Mouse (Mus musculus) embryo, embryonic 10 days (tissue): ENCODE results near the gene Trpm6.
A peak's percentile ranks its signal among the peaks of the same experiment; 100 is the strongest.

Experiments
- DNase-seq: peaks from one replicate; pipeline ENCODE4 v3.0.0-alpha.2; 2015; ENCODE audit warnings: low spot score

The Trpm6 gene

DNA sequence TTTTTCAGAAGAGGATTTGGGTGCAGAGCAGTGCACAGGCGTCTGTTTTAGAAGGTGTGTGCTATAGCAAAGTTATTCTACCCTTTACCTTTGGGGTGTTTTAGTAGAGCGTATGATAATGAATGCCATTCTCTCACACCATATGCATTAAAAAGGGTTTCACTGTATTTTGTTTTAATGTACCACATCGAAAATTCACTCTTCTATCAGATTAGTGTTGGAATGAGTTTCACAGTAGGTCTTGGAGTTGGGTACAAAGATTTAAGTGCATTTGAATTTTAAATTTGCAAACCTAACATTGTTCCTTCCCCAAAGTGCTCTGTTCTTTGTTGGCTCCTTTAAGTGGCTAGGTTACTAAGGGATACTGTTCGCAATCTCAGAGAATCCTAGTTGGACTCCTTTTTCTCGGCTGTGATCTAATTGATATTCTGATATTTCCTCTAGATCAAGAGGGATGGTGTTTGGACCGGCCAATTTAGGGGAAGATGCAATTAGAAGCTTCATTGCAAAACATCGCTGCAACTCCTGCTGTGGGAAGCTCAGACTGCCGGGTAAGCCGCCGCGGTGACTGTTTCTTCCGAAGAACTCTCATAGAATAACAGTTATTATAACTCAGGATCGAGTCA, 138.8 kb downstream of the Trpm6 start:
- peak; percentile 15 for DNase-seq

DNA sequence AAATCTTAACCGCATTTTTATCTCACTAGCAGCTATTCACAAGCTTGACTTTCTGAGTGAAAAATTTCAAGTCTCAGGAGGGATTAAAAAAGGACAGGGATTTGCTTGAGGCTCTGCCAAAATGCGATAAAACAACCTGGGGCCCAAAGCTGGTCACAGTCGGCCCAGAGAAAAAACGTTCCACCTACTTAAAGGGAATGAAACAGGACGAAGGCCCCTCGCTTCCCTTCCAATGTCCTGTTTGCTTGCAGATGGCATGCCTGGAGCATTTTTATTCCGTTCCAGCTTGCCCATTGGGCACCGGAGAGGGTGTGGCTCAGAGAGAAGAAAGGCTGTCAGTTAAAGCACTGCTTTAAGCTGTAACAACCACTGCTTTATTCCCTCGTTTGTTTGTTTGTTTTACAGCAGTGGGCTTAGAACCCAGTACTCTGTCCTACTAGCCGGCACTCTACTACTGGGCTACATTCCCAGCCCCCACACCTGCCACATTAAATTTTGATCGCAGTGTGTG, 139.4 kb downstream of the Trpm6 start:
- peak; percentile 51 for DNase-seq

DNA sequence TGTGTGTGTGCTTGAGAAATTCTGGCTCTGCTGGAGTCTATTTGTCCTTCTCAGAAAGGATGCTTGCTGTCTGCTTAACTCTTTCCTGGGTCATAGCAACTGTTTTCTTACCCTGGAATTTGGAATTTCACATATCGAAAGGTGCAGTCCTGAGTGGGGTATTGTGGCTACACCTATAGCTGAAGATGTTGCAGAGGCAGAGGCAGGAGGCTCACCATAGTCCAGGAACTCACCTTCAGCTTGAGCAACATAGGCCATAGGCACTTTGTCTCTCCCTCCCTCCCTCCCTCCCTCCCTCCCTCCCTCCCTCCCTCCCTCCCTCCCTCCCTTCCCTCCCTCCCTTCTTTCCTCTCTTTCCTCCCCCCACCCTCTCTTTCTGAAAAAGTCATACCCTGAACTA, 139.8 kb downstream of the Trpm6 start:
- DNase-seq = no peak

DNA sequence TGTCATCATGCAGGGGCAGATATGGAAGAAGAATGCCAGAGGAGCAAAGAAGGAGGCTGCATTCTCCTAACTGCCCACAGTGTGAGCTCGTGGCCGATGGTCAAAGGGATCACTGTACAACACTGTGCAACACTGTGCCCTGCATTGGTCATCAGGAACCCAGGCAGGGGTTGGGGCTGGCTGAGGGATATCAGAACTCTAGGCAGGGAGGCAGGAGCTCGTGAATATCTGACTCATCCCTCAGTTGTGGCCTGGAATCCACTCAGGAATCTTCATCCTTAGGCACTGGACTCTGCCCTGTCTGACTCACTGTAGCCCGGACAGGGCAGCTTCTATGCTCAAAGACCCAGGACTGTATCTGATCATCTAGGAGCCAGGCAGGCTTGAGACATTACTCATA, 140.4 kb downstream of the Trpm6 start:
- no peak for DNase-seq

DNA sequence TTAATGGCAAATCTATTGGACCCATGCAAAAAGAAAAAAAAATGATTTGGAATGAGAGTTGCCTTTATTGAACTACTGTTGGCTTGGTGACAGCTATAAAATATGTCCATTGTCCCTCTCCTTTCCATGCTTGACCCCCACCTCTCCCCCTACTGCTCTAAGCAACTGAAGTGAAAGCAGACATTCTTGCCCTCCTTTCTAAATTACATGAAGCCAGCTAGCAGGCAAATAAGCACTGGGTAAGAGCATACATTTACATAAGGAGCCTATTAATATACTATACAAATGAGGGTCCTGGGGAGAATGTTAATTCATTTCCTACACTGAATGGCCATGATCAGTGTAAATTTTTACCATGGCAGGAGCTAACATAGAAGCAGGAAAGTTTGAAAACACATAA, 148.5 kb downstream of the Trpm6 start:
- no peak for DNase-seq

DNA sequence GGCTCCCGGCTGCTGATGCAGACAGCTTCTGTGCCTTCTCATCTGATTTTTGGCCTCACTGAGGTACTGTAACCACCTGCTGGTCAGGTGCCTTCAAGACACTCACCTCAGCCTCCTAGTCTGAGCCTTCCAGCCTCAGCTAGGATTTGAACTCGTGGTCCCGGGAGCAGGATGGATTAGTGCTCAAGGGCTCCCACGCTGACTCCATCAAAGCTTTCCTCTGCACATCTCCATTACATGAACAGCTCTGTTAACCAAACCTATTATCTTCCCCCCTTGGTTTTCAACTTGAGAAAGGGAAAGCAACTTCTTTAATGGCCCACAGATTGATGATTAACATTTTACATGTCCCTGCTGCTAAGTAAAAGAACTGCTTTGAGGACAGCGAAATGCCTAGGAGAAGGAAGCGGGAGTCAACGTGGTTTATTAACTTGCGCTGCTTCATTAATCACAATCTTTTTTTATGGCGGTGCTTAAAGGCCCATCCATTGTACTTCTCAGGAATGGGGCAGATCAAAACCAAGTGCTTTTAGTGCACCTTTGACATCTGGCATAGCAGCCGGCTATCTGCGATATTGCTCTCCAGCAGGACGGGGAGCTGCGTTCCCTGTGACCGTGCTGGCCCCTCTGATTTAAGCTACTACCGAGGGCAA, 152.4 kb downstream of the Trpm6 start:
- peak; percentile 14 for DNase-seq

DNA sequence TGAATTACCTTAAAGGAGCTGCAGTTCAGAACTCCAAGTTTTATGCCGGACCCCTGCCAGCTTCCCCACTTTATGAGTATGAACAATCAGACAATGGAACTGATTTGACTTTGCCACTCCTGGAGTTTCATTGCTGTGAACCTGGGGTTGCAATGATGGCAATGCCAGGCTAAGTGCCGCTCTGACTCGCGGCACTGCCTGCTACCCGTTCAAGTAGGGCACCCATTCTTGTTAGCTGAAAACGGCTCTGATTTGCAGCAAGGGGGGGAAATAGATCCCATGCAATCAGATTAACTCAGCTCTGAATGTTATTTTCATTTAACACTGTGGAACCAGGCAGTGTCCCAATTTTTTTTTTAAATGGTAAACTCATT, 152.9 kb downstream of the Trpm6 start:
- DNase-seq = no peak

DNA sequence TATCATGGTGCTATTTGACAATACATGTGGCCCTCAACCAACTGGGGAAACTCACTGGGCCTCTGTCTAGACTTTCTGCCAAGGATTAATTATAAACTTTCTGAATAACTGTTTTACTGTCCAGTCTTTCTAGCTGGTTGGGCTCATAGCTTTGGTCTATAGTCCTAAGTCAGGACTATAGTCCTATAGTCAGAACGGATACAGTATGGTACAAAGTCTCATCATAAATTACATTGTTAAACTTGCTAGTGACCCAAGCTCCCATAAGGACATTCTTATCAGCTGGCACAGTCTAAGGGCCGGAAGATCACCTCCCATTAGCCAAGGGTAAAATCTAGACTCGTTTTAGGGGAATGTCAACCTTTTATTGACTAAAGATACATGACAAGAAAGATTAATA, 155.7 kb downstream of the Trpm6 start:
- DNase-seq = no peak

DNA sequence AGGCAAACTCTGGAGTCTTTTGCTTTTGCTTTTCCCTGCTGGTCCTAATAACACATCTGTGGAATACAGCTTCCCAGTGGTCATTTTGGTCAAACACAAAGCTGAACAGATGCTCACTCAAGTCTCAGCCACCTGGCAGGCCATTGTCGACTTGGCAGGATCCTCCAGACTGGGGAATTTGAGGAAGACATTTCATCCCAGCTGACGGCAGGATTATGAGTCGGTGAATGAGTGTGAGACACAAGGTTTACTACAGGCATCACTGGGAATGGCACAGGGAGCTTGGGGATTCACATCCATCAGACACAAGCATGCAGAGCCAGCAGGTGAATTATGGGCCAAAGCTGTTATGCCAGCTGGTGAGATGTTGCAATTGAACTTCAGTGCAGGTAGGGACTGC, 159.9 kb downstream of the Trpm6 start:
- DNase-seq = no peak

DNA sequence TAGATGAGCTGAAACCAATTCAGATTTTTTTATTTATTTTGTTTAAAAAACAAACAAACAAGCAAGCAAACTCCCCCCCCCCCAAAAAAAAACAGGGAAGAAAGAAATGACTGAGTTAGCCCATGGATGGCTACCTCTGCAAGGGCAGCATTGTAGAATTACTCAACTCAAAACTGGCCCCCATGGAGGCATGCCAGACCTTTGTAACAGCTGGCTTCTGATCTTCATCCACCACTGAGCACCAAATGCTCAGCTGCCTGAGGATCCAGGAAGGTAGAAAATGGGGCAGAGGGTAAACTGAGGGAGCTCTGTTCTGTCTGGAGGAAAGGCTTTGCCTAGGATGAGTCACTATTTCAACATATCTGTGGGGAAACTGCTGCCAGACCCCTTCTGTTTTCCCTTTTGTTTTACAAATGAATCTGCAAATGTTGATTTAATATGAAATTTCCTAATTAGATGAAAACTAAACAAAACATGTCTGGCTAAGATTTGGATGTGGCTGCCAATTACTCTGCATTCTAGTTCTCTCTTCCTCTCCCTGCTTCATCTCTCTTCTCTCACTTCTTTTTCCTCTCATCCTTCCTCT, 162.1 kb downstream of the Trpm6 start:
- DNase-seq = no peak

DNA sequence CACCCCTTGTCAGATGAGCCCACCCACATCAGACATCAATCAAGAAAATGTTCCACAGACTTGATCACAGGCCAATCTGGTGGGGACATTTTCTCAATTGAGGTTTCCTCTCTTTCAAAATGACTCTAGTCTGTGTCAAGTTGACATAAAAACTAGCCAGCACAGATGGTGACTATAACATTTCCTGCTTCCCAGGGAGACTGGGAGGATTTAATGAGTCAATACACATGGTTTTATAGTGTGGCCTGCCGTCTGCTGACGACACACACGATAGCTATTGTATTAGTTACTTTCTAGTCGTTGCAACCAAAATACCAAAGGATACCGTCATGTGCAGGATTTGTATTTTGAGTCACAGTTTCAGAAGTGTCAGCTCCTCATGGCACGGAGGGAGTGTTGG, 191.6 kb downstream of the Trpm6 start:
- DNase-seq = no peak
